Mouse (Mus musculus): ENCODE results near the gene Alox12.

The Alox12 gene

DNA sequence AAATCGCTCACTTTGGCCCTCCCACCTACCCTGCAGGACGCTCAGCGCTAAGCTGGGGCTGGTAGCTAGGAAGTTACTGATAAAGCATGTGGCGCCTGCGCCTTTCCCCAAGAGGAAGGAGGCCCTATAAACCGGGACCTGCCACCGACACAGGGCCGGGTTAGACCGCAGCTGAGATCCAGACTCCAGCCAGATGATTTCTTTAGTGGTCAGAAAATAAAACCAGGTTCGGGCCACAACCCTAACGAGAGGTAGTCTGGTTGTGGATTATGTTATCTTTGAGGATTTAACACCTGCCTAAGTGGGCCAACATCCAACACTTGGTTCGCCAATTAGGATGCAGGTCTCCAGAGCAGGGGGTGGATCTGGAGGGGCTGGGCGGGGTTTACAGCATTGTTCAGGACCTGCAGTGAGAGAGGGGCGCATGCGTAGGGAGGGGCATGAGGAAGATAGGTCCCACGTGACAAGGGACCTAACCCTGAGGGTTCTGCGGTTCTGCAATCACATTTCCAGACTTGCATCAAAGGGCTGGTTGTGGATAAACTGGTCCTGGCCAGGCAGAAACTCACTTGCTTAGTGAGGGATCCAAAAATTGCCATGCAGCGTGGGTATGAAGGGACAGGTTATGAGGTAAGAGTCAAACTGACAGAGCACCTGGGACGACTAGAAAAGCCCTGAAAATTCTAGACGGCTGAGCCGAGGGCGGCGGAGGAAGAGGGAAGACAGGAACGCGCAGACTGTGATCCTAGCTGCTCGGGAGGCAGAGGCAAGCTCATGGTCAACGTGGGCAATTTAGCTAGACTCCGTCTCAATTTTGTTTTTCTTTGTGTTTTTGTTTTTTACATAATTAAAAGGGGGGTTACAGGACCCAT, 34.2 kb downstream of the Alox12 start, which contains the start of gene Slc16a13:
Slc16a13 (minus strand) TSS at position 334 of the 872 bp plus-strand sequence.
- peak; percentile 94 to 97 for DNase-seq (ENCODE audit: low spot score in 2 of 2)

DNA sequence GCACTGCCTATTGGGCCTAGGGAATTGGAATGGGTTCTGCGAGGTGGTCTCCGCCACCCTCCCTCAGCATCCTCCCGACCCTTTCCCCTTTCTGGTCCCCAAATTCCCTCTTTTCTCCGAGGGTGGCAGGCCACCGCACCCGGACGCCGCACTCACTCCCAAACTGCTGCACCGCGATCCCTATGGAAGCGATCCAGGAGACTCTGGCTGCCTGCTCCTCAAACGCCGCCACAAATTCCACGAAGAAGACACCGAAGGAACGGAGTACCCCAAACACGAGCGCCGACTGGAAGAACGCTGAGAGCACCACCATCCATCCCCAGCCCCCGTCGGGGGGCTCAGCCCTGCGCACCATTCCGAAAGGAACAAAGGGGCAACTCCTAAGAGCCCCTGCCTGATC, 34.8 kb downstream of the Alox12 start:
- DNase-seq (ENCODE audit: low spot score in 2 of 2), result no peak

DNA sequence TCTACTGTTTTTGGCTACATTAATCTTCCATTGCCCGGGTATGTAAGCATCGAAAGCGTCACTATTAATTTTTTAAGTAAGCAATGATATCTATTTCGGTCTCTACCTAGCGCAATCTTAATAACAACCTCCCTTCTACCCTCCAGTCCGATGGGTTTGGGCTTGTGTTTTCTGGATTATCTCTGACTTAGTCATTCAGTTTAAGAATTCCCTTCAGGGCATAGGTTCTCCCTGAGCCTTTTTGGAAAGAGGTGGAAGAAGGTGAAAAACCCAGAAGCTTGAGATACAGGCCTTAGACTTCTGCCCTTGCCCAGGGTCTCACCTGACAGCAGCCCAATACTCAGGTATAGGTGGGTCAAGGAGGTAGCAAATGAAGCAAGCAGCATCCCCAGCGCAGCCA, 35.3 kb downstream of the Alox12 start:
- no peak for DNase-seq (ENCODE audit: low spot score in 2 of 2)

DNA sequence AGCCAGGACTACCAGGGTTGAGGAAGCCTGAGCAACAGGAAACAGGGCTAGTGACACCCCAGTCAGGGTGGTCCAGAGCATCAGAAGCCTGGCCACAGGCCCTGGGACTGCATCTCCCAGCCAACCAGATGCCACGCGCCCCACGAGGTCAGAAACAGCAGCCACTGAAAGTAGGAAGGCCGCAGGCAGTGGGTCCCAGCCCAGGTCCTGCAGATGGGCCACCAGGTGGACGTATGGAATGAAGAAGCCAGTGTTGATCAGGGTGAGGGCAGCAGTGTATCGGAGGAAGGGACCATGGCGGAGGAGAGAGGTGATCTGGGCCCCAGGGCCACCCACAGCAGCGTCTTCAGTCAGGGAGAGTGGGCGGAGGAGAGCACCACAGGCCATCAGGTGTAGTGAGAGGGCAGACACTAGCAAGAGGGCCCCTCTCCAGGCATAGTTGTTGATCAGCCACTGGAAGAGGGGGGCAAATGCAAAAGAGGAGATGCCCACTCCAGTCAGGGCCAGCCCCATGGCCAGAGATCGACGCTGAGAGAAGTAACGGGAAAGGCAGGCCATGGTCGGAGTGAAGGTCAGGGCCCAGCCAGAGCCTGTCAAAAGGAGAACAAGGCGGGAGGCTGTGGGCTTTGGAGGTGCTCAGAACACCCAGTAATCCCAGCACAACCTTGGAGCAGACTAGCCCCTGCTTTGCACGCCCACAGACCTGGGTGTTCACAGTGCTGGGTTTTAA, 36.2 kb downstream of the Alox12 start:
- DNase-seq (ENCODE audit: low spot score in 2 of 2), result no peak

DNA sequence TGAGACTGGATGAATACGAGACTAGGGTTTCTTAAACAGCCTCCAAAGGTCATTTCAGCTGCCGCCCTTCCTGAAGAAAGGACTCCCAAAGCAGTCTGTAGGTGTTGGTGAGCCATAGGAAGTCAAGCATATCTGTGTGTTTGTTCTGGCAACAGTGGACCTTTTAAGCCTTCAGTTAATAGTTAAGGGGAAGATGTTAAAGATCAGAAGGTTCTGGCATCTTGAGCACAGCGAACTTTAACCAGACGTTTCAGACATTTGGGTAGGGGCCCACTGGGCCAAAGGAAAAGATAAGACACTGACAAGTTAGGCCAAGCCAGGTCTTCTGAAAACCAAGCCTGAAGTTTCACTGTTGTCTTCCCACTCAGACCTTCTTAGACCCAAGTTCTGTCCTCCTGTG, 37.1 kb downstream of the Alox12 start:
- DNase-seq (ENCODE audit: low spot score in 2 of 2), result no peak

DNA sequence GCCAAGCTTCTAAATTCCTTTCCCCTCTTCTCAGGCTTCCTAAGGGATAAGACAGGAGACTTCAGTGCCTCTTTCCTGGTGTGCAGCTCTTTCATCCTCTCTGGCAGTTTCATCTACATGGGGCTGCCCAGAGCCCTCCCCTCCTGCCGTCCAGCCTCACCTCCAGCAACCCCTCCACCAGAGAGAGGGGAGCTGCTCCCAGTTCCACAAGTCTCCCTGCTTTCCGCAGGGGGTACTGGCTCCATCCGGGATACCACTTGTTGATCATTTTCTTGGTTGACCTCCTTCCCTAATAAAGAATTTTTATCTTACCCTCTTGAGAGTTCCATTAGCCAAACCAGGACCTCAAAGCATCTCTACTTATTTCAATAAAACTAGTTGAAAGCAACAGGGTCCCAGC, 39.0 kb downstream of the Alox12 start:
- no peak for DNase-seq (ENCODE audit: low spot score in 2 of 2)

DNA sequence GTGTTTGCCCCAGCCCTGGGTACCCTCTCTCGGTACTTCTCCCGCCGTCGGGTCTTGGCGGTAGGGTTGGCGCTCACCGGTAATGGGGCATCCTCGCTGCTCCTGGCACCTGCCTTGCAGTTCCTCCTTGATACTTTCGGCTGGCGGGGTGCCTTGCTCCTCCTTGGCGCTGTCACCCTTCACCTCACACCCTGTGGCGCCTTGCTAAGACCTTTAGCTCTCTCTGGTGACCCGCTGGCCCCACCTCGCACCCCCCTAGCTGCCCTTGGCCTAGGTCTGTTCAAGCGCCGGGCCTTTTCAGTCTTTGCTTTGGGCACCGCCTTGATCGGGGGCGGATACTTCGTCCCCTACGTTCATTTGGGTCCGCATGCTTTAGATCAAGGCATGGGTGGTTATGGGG, 39.9 kb downstream of the Alox12 start:
- no peak for DNase-seq (ENCODE audit: low spot score in 2 of 2)

DNA sequence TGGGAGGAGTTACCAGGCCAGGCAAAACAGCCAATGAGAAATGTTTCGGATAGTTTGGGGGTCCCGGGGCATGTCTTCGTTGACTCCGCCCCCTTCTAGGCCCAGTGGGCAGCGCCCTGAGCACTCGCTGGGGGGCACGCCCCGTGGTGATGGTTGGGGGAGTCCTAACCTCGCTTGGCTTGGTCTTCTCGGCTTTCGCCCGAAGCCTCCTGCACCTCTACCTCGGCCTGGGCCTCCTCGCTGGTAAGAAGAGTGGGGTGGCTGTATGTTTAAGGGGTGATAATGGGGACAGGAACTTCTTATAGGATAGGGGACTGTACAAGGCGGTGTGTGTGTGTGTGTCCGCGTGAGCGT, 40.3 kb downstream of the Alox12 start:
- no peak for DNase-seq (ENCODE audit: low spot score in 2 of 2)

DNA sequence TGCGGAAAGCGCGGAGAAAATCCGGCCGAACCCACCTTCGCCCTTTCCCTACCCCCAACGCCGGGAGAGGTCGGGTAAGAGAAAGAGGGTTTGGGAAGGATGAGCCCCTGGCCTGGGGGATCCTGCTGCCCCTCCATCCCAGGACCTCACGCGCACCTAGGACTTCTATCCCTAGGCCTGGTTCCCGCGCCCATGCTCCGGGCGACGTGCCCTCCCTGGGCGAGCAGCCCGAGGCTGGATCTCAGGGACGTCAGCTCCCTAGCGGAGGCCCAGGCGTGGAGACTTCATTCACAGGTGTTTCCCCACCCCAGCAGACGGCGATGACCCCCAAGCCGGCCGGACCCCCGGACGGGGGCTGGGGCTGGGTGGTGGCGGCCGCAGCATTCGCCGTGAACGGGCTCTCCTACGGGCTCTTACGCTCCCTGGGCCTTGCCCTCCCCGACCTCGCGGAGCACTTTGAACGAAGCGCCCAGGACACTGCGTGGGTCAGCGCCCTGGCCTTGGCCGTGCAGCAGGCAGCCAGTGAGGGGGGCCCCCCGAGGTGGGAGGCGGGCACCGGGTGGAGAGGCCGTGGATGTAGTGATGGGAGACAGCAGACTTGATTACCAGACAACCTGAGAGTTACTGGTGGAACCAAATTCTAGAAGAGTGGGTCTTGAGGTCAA, 40.8 kb downstream of the Alox12 start:
- DNase-seq (ENCODE audit: low spot score in 2 of 2), result no peak

DNA sequence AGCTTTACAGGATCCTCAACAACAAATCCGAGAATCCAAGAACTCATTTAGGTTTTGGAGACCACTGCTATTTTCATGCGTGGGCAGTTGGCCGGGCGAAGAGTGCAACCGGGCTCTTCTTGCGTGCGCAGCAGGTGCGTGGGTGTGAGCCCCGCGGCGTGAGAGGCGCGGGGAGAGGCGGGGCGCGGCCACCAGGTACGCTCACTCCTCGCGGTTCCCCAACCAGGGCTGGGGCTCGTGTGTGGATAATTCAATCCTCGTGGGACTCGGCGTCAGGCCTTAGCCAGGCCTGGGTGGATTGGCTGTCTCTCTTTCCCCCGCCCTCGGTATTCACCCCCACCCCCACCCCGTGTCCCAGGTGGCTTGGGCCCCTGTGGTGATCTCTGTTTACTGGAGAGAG, 41.4 kb downstream of the Alox12 start:
- DNase-seq (ENCODE audit: low spot score in 2 of 2), result no peak

DNA sequence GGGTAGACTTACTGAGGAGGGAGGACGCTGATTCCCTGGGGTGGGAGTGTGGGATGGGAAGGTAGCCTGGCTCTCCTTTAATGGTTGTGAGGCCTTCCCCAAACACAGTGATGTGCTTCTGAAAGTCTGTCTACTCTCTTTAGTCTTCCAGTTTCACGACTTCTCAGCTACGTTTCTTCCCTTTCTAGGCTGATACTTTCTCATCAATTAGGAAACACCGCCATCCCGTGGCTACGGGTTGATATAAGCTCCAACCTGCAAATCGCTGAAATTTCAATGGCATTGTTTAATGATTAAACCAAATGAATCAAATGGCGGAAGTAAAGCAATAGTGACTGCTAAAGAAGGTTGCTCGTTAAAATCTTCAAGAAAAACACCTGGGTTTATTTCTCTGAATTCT, 42.3 kb downstream of the Alox12 start:
- no peak for DNase-seq (ENCODE audit: low spot score in 2 of 2)

DNA sequence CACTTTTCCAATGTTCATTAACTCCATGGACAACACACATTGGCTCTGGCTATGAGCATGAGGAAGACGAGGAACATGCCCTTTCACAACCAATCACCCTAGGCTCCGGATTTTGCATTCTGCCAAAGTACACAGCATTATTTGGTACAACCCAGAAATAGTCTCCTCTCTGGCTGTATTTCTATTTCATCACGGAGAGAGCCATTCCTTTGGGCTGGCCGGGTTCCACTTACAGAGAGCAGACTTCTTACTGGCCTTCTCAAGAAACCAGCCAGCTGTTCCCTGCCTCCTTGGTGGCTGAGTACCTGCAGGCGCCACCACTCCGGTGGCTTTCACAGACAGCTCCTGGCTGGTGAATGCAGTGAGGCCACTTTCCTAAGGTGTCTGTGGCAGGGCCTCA, 42.7 kb downstream of the Alox12 start, which contains the start of gene Slc16a11:
Slc16a11 (plus strand) TSS at position 330 of the 400 bp plus-strand sequence.
- no peak for DNase-seq (ENCODE audit: low spot score in 2 of 2)

DNA sequence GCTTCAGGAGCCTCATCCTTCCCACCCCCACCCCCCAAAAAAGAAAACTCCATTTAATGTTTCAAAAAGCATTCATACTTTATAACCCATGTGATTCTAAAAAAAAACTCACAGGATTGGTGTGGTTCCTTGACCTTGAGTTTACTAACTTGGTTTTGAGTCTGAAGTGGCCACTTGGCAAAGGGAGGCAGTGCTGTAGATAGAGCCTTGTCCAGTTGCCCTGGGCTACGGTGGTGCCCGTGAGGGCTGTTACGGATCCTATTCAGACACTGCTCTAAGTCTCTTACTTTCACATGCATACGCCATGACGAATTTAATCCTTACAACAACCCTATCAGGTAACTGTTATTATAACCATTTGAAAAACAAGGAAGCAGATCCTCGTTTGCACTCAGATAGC, 43.2 kb downstream of the Alox12 start:
- no peak for DNase-seq (ENCODE audit: low spot score in 2 of 2)

DNA sequence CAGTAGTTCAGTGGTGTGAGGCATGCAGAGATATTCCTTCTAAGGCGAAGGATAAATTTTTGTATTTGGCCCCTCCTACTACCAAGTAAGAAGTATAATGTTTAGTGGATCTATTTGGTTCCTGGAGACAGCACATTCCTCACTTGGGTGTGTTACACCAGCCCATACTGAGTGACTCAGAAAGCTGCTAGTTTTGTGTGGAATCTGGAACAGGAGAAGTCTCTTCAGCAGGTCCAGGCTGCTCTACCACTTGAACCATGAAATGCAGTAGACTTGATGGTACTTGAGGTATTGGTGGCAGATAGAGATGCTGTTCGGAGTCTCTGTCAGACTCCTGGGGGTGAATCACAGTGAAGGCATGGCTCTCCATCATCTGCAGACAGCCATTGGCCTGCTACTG, 44.5 kb downstream of the Alox12 start:
- DNase-seq (ENCODE audit: low spot score in 2 of 2), result no peak

DNA sequence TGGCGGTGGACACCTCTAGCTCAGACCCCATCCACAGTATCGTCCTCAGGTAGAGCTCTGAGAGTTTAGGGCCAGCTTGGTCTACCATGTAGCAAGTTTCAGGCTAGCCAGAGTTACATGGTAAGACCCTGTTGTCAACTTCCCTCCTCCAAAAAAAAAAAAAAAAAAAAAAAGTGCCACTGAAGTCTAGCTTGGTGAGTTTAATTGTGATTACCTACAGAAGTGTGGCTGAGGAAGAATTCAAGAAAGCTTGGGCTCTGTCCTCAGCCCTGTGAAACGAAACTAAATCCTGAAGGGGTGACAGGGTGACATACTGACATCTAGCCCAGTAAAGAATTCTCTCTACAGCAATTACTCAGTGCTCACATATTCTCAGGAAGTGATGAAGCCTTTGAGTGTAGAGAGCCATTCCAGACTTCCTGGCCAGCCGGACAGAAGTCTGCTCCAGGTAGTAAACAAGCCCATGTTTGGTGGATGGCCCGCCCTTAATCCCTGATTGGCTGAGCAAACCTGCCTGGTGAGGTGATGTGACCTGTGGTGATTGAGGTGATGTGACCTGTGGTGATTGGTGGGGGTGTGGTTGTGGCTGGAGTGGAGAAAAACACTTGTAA, 46.3 kb downstream of the Alox12 start:
- DNase-seq (ENCODE audit: low spot score in 2 of 2), result no peak

DNA sequence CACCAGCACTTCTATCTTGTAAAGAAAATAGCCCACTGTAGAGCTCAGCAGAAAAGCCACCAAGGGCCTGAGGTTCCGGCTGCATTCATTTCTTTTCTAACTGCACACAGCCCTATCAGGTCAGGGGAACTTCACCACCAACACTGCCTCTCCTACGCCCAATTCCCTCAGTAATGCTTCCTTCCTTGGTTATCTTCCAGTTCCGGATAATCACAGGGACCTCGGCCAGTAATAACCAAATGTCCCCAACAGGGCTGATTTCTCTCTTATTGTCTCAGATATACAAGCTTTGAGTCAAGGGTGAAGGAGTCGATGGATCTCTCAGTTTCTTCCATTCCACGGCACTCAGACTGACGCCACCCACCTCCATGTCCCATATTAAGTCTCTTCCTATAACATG, 47.9 kb downstream of the Alox12 start:
- DNase-seq (ENCODE audit: low spot score in 2 of 2), result no peak

DNA sequence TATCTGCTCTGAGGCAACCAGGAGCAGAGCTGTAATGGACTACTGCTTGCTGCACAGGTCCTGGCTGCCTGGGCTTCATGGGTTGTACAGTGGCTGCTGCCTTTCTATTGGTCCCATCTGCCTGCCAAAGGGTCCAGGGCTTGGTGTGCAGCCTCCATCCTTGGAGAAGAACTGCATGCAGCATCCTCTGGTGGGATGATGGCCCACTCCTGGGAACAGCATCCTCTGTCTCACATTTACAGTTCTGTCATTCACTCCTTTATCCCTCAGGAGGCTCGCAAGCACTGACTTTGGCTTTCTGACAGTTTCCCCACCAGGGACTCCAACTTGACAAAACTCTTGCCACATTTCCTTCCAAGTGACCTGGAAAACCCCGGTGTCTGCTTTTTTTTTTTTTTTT, 48.4 kb downstream of the Alox12 start:
- no peak for DNase-seq (ENCODE audit: low spot score in 2 of 2)

DNA sequence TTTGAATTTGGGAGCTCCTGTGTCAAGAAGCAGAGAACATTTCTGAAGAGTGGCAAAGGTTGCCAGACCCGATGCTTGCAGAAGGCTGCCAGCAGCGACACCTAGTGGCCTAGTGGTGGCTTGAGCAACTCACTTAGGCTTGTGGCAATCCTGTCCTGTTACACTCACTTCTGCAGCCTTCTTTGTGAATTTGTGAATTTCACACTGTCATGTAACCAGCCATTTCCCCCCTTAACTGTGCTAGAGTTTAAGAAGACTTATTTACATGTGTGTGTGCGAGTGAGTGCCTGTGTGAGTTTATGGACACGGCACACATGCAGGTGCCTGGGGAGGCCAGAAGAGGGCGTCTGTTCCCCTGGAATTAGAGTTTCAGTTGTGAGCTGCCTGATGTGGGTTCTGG, 53.5 kb downstream of the Alox12 start:
- peak in 1 of 2 experiments; percentile 55 for DNase-seq (ENCODE audit: low spot score in 2 of 2)

DNA sequence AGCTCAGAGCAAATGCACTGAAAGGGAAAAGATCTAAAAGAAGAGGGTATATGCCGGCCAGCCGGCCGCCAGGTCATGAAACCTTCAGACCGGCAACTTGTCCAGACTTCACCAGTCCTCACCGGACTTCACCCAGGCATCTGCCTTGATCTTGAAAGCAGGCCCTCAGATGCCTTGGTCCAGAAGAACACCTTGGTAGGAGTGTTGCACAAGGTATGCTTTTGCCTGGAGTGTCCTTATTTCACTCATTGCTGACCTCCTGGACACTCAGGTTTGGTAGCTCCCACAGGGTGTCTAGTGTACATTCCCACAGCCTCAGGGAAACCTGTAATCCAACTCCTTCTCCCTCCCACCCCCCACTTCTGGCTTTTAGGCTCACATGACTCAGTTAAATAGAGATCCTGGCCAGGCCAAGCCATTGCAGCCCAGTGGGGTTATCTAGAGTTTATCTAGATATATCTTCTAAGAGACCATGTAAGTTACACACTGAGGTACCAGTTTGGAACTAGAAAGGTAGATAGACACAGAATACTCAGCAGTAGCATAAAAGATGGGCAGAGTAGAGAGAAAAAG, 55.0 kb downstream of the Alox12 start:
- DNase-seq (ENCODE audit: low spot score in 2 of 2), result no peak

DNA sequence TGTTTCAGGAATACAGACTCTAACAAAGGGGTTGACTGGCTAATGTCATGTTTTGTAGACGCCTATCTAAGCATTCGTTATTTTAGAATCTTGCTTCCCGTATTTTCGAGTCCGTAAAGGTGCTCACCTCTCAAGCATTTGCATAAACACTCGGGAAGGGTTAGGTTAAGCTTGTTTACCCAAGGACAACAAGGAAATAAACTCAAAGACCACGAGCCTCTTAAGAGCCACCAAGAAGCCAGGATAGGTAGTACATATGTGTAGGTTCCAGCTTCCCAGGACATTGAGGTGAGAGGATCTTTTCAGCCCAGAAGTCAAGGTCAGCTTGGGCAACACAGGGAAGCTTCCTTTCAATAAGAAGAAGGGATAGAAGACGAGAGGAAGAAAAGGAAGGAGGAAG, 56.0 kb downstream of the Alox12 start:
- DNase-seq (ENCODE audit: low spot score in 2 of 2), result no peak

DNA sequence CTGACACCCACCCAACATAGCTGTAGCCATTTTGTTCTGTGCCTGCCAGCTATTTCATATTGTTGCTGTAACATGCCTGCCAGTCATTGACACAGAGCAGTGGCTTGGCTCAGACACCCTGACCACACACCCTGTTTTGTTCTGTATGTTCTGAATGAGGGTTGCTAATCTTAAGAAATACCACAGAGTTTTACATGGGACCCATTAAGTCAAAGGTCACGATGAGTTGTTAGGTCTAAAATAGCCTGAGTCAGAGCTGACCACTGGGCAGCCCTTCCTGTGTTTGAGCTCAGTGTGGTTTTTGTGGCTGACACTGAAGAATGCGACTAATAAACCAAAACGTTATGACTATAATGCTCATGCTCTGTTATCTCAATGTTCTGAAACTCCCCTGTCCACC, 56.8 kb downstream of the Alox12 start:
- no peak for DNase-seq (ENCODE audit: low spot score in 2 of 2)

All from right cerebral cortex, postnatal 36 days (tissue).